Mouse (Mus musculus): Measurements from ENCODE around the gene Mvd. TPM values are rescaled to one million over a fixed set of nuclear protein-coding genes. Genes with fewer than 3 reads are reported as not detected.

Gene Mvd
- total and polyA plus RNA-seq, 3 experiments = 20.6 to 25.5 TPM; not detected in 1

DNA sequence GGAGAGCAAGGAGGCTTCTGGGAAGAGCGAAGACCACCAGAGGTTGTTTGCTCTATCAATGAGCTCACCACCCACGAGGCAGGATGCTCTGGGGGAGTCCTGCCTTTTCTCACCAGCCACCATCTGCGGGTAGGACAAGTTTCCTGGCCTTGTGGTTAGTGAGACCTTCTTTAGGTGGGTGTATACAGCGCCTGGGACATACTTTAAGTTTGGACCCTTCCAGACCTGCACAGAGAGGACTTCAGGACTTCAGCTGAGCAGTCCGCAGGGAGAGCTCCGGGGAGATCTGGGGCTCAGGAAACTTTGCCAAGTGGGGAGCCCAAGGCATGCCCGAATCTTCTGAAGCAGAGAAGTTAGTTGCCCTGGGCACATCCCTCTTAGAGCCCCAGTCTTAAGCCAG, 16.8 kb upstream of the Mvd start:
- Histone ChIP-seq H3K4me3 (ENCODE audit: control insufficient read depth in 1 of 2, insufficient read depth in 1 of 2, low read depth in 2 of 2, low read length in 2 of 2) (peak overlapping the region in 1 of 2 experiments; percentile 48; a peak in 2 of 4 replicates), H3K9ac (ENCODE audit: control insufficient read depth, low read depth, low read length, poor library complexity, severe bottlenecking) (no peak overlapping the region), H3K79me2 (ENCODE audit: control insufficient read depth, insufficient read depth, low read length, poor library complexity) (no peaks in the 10 kb centered on the region), H3K36me3 (ENCODE audit: control insufficient read depth in 1 of 2, insufficient read depth in 2 of 2, low read length in 2 of 2) (peaks cover 0 to 8% of the 10 kb centered on the region in 2 experiments; a peak in 2 of 4 replicates), H3K27me3 (ENCODE audit: control insufficient read depth in 1 of 2, insufficient read depth in 2 of 2, low read length in 2 of 2) (no peaks in the 10 kb centered on the region; a peak in 1 of 4 replicates), H3K4me1 (ENCODE audit: control insufficient read depth in 1 of 2, insufficient read depth in 2 of 2, low read length in 2 of 2) (peaks cover 10 to 39% of the 10 kb centered on the region in 2 experiments), H3K9me3 (replicated peaks; ENCODE audit: insufficient read depth, low read length) (no peaks in the 10 kb centered on the region), H3K27ac (ENCODE audit: control insufficient read depth, low read depth, low read length) (no peak overlapping the region)
- DNase-seq (ENCODE audit: low read depth, low spot score) = no peak
- TF ChIP-seq ZKSCAN1 (IDR thresholded peaks at IDR 0.05; ENCODE audit: low read depth, low read length) (no peak), RCOR1 (IDR thresholded peaks at IDR 0.05; ENCODE audit: low read depth, low read length) (no peak), HCFC1 (IDR thresholded peaks at IDR 0.05; ENCODE audit: low read depth, low read length) (no peak), RAD21 (IDR thresholded peaks at IDR 0.05; ENCODE audit: low read depth, low read length) (no peak), MEF2A (IDR thresholded peaks at IDR 0.05; ENCODE audit: extremely low read depth, insufficient replicate concordance, low read depth, low read length, poor library complexity, severe bottlenecking) (no peak), EP300 (IDR thresholded peaks at IDR 0.05; ENCODE audit: low read depth in 1 of 2, low read length in 2 of 2) (no peak), NELFE (IDR thresholded peaks at IDR 0.05; ENCODE audit: low read depth, low read length) (no peak), POLR2AphosphoS5 (IDR thresholded peaks at IDR 0.05; ENCODE audit: borderline replicate concordance, low read depth, low read length) (no peak), MYC (IDR thresholded peaks at IDR 0.05; ENCODE audit: low read depth, low read length) (no peak), MAZ (IDR thresholded peaks at IDR 0.05; ENCODE audit: low read depth, low read length) (no peak), POLR2AphosphoS2 (IDR thresholded peaks at IDR 0.05; ENCODE audit: low read length) (no peak), MXI1 (IDR thresholded peaks at IDR 0.05; ENCODE audit: low read depth, low read length) (no peak), GATA1 (IDR thresholded peaks at IDR 0.05; ENCODE audit: low read depth, low read length) (no peak), CTCF (IDR thresholded peaks at IDR 0.05 in 2 of 3, conservative IDR thresholded peaks at IDR 0.05 in 1 of 3; ENCODE audit: control insufficient read depth in 1 of 3, insufficient read depth in 1 of 3, low read depth in 2 of 3, low read length in 3 of 3, poor library complexity in 1 of 3, severe bottlenecking in 1 of 3) (no peak), SIN3A (IDR thresholded peaks at IDR 0.05; ENCODE audit: low read length) (no peak), KAT2A (conservative IDR thresholded peaks at IDR 0.05; ENCODE audit: low read depth, low read length) (no peak), ZNF384 (IDR thresholded peaks at IDR 0.05; ENCODE audit: low read depth, low read length) (no peak), TAL1 (IDR thresholded peaks at IDR 0.05; ENCODE audit: low read length) (no peak), ZMIZ1 (IDR thresholded peaks at IDR 0.05; ENCODE audit: low read depth, low read length) (no peak)

DNA sequence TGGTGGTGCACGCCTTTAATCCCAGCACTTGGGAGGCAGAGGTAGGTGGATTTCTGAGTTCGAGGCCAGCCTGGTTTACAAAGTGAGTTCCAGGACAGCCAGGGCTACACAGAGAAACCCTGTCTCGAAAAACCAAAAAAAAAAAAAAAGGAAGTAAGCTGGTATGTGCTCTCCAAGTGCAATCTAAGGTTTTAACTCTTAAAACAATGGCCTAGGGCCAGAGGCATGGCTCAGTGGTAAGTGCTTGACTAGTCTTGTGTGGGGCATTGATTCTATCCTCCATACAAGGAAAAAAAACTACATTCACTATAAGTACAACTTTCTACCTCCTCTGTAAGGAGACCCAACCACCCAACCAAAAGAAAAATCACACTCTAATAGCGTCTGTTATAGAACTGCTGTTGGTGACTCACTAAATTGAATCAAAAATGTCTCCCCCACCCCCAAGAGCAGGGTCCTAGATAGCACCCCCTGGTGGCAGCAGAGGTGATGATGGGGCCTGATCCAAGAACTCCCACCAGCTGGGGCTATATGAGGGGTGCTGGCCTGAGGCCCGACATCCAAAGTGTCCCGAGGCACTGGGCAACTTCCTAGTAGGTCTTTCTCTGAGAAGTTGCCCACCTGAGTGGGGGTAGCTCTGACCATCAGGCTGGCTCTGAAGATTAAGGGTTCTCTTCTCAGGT, 16.1 kb upstream of the Mvd start:
- Histone ChIP-seq H3K4me3 (ENCODE audit: control insufficient read depth in 1 of 2, insufficient read depth in 1 of 2, low read depth in 2 of 2, low read length in 2 of 2) (no peak overlapping the region), H3K27me3 (ENCODE audit: control insufficient read depth in 1 of 2, insufficient read depth in 2 of 2, low read length in 2 of 2) (no peaks in the 10 kb centered on the region; a peak in 1 of 4 replicates), H3K79me2 (ENCODE audit: control insufficient read depth, insufficient read depth, low read length, poor library complexity) (no peaks in the 10 kb centered on the region), H3K4me1 (ENCODE audit: control insufficient read depth in 1 of 2, insufficient read depth in 2 of 2, low read length in 2 of 2) (peaks cover 10 to 40% of the 10 kb centered on the region in 2 experiments), H3K36me3 (ENCODE audit: control insufficient read depth in 1 of 2, insufficient read depth in 2 of 2, low read length in 2 of 2) (peaks cover 0 to 7% of the 10 kb centered on the region in 2 experiments; a peak in 2 of 4 replicates), H3K27ac (ENCODE audit: control insufficient read depth, low read depth, low read length) (no peak overlapping the region), H3K9me3 (replicated peaks; ENCODE audit: insufficient read depth, low read length) (no peaks in the 10 kb centered on the region), H3K9ac (ENCODE audit: control insufficient read depth, low read depth, low read length, poor library complexity, severe bottlenecking) (no peak overlapping the region)
- peak; percentile 71 for DNase-seq (ENCODE audit: low read depth, low spot score)
- peak in 2 of 3 experiments; percentile 34 to 58; a peak in 4 of 6 replicates for TF ChIP-seq CTCF (IDR thresholded peaks at IDR 0.05 in 2 of 3, conservative IDR thresholded peaks at IDR 0.05 in 1 of 3; ENCODE audit: control insufficient read depth in 1 of 3, insufficient read depth in 1 of 3, low read depth in 2 of 3, low read length in 3 of 3, poor library complexity in 1 of 3, severe bottlenecking in 1 of 3)
- TF ChIP-seq TBP (IDR thresholded peaks at IDR 0.05; ENCODE audit: low read depth, low read length) = no peak
- TF ChIP-seq SIN3A (IDR thresholded peaks at IDR 0.05; ENCODE audit: low read length) = 0 out of 2 replicates have a peak, but pooled peaks have one; percentile 24
- TF ChIP-seq MAFK (IDR thresholded peaks at IDR 0.05; ENCODE audit: borderline replicate concordance, low read depth, low read length) = no peak
- peak; percentile 89 for TF ChIP-seq ZNF384 (IDR thresholded peaks at IDR 0.05; ENCODE audit: low read depth, low read length)
- 0 out of 2 replicates have a peak, but pooled peaks have one; percentile 39 for TF ChIP-seq RCOR1 (IDR thresholded peaks at IDR 0.05; ENCODE audit: low read depth, low read length)
- TF ChIP-seq EP300 (IDR thresholded peaks at IDR 0.05; ENCODE audit: low read depth in 1 of 2, low read length in 2 of 2) = peak in 1 of 2 experiments; percentile 42; a peak in 1 of 4 replicates
- TF ChIP-seq ELF1 (IDR thresholded peaks at IDR 0.05; ENCODE audit: low read depth, low read length) = no peak
- TF ChIP-seq MYC (IDR thresholded peaks at IDR 0.05; ENCODE audit: low read depth, low read length) = 0 out of 2 replicates have a peak, but pooled peaks have one; percentile 20
- peak; percentile 36 for TF ChIP-seq SMC3 (IDR thresholded peaks at IDR 0.05; ENCODE audit: low read depth, low read length)

Measured in MEL (cell line).